Mouse (Mus musculus) layer of hippocampus, adult 8-10 months (tissue): Measurements from ENCODE around the gene Arg2. TPM values are rescaled to one million over a fixed set of nuclear protein-coding genes. Genes with fewer than 3 reads are reported as not detected.
"Not testable (repeated sequence)": the region's sequence is repeated elsewhere in the genome, so short reads cannot be mapped to it uniquely, and the experiment has no call there.

ENCODE experiments used
- DNase-seq, 2 experiments: peaks; one replicate each; pipeline ENCODE4 v3.0.0; 2022; ENCODE audit warnings: low spot score in 2 of 2
- total RNA-seq, 4 experiments: library from RNA; stranded (reverse); gene quantifications; 2 replicates each; pipeline ENCODE4 v1.2.4; 2022

The Arg2 gene
- total RNA-seq, 4 experiments from 2014 or later, result 3.5 to 4.9 (median 3.8) TPM

DNA sequence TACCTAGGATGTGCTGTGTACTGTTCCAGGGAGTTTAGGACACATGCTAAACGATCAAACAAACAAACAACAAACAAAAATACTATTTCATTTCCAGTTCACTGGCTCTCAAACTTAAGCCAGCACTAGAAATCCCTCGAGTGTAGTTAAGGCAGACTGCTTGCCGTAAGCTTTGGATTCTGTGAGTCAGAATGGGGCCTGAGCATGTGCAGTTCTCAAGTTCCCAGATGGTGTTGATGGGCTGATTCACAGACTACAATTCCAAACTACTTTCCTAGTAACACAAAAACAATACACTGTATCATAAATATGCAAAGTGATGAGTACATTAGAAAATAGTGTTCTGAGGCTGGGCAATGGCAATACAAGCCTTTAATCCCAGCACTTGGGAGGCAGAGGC is 39.8 kb downstream of the Arg2 start:
- peak; percentile 36 to 37 for DNase-seq

DNA sequence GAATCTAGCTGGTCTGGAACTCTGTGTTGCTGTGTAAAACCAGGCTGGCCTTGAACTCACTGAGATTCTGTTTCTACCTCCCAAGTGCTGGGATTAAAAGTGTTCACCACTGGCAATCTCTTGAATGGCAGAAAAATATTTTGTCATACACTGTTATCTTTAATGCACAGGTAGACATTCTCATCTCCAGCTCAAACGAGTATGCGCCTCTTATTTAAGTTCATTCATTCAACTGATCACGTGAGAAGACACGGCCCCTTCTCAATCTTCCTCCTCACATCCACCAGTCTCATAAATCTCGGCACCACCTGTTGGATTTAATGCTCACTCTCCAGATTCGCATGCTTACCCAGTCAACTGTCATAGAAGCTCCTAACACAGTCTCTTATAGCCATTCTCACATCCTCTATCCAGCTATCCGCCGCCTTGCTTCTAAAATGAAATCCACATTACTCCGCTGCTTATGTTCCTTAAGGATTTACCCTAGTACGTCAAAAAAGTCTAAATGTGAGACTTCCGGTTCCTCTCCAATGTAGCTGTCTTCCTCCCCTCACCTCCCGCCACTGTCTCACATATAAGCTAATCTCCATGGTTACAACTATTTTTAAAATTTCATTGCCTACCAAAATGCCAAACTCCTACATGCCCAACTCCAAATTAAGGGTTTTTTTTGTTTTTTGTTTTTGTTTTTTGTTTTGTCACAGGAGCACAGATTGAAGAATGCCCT is 40.9 kb downstream of the Arg2 start:
- no peak for DNase-seq

DNA sequence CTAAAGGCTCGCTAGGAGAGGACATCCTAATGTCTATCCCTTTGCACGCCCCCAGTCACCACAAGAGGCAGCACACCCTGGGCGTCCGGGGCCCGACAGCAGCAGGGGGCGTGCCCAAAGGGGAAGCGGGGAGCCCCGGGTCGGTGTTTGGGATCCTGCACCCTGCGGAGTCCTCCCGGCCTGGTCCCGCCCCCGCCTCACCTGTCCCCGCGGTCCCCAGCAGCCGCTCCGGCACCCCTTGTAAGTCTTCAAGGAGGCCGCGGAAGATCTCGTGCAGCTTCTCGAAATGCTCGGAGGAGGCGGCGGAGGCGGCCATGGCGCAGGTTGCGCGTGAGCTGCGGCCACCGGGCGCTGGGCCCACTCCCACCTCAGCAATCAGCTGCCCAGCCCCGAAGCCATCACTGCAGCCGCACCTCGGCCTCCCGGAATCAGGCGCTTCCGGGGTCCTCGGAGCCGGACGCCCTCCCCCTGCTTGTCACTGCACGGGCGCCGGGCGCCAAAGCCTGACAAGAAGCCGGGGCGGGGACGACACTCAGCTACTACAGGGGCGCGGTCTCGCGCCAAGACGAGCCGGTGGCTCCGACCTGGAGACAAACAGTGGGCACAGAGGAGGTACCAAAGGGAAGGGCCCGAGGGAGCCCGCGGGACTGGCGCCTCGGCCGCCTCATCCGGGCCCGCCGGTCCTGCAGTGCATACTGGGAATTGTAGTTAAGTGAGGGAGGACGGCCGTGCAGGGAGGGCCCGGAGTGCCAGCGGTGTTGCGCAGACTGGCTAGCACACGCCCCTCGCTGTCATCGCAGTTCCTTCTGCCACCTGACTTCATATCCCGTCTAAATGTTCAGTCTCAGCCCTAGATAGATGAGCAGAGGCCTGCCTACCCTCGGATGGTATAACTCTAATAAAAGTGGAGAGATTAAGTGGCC is 41.7 kb downstream of the Arg2 start, which contains the start of gene Vti1b:
TSS of gene Vti1b (minus strand) at position 649 of the 923 bp plus-strand sequence.
- peak; percentile 88 to 92 for DNase-seq

DNA sequence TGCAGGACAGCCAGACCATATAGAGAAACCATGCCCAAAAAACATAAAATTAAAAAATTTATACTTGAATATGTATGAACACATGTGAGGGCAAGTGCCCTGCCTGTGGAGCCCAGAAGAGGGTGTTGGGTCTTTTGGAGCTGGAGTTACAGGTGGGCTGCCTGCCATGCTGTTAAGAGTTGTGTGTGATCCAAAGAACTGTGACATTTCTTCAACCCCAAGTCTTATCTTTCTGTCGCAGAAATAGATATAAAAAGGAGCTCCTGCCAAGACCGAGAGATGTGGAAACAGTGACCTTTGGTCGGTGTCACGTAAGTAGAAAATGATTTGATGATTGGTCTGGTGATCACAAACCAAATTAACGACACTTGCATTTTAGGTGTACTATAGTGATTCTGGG is 43.1 kb downstream of the Arg2 start:
- DNase-seq, result no peak

DNA sequence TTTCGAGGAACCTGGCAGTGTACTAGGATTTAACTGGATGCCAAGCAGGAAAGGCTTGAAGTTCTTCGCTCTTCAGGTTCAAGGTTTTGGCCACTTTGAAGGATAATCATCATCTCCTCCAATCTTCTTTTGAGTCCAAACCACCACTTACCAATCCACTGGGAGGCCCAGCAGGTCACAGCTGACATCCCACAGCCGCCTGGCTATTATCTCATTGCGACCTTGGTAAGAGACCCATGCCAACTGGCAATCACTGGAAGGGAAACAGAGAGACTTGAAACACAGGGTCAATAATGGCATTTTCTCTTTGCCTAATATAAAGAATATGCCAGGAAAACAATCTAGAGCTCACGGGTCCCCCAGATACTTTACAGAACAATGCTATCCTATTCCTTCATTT is 45.4 kb downstream of the Arg2 start:
- DNase-seq, result no peak

DNA sequence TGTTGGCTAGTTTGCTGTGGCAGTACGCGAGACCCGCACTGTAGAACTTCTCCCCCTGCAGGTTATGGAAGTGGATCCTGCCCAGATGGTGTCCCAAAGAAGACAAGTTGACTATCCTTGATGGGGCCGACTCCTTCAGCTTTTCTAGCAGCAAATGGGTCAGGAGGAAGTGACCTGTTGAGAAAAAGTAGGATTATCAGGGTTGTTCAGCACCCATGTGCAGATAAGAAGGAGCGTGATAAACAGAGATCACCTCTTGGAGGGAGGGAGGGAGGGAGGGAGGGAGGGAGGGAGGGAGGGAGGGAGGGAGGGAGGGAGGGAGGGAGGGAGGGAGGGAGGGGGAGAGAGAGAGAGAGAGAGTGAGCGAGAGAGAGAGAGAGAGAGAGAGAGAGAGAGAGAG is 54.6 kb downstream of the Arg2 start:
- DNase-seq, result not testable (repeated sequence)

DNA sequence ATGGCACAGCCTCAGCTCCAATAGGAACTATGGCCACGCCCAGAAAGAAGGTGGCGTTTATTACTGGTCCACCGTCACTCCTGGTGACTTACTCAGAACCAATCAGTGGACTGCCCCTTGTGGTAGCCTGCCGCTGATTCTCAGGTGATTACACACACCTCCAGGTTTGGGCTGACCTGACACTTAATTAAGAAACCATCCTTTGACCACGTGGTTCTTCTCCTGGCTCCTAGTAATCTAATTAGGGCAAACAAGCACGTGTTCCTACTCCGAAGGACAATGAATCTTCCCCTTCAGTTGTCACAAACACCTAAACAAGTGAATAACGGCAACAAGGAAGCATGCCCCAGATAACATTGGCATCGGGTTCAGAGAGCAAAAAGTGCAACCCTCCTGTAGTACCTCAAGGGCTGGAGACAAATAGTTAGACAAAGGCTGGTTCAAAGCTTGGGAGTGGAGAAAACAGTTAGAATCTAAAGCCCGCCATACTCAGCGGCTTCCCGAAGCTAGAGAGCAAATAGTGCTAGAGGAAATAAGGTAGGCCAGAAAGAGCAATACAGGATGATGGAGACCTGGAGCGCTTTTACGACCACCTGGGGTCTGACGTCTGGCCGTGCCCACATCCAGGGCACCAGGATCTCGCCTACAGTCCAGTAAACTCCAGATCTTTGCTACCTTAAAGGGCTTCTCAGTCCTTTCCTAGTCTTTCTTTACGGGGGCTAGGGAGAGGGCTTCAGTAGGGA is 60.5 kb downstream of the Arg2 start:
- peak; percentile 48 to 60 for DNase-seq

DNA sequence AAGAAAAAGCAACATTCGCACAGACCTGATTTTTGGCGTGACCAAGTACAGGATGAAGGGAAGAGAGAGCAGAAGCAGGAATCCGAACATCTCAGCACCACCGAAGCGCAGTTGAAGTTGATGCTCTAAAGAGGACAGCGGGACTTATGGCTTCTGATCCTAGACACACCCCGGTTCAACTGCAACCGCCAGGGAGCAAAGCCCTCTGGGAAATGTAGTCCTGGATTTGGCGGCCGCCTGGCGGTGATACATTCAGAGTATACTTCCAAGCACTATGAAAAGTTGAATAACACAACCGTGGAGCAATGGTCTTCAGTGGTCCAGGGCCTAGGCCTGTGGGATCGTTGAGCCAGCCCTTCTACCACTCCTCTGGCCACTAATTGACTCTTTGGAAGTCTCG is 61.1 kb downstream of the Arg2 start:
- peak; percentile 49 to 74 for DNase-seq

DNA sequence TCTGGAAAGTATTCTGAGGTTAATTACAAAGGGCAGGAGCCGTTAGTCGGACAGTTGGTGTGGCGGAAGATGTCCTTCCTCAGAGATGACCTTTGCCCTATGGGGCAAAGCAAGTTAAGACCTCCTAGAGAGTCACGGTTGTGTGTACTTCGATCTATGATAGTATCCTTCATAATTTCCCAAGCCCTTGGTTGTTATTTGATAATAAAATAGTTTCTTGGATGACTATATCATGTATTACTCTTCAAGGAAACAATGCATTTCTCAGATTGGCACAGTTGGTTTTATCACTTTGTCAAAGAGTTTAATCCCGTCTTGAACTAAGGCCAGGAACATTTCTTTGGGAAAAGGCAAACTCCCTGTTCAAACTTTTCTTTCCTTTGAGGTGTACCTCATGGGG is 61.6 kb downstream of the Arg2 start, which contains the start of gene Rdh11:
TSS of gene Rdh11 (minus strand) at position 101 of the 400 bp plus-strand sequence.
- no peak for DNase-seq

DNA sequence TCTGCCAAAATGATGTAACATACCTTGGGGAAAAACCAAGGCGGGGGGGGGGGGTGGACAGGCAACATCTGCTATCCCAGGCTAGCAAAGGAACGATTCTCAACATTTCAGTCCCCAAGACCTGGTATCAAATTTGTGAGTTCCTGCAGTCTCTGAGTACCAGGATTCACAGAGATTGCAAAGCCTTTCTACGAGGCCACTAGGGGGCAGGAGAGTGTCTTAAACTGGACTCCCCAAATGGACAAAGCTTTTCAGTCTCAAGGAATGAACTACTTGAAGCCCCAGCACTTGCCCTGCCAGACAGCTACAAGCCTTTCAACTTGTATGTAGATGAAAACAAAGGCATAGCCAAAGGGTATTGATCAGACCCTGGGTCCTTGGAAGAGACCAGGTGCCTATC is 62.9 kb downstream of the Arg2 start:
- DNase-seq, result peak; percentile 35 to 73

DNA sequence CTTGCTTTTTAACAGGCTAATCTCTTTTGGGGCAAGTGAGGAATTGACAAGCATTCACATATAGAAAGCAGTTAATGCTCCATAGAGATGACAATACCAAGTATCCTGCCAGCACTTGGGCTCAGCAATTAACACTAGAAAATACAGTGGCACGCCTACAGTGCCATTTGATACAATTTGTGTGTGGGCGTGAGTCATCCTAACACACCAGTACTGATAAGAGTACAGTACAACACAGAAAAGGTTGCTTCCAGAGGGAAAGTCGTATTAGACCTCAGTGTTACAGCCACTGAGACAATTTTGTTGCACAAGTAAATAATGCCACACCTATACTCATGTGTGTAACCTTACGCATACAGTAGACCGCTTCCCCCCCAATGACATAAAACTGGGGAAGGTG is 66.5 kb downstream of the Arg2 start:
- peak; percentile 15 to 17 for DNase-seq

DNA sequence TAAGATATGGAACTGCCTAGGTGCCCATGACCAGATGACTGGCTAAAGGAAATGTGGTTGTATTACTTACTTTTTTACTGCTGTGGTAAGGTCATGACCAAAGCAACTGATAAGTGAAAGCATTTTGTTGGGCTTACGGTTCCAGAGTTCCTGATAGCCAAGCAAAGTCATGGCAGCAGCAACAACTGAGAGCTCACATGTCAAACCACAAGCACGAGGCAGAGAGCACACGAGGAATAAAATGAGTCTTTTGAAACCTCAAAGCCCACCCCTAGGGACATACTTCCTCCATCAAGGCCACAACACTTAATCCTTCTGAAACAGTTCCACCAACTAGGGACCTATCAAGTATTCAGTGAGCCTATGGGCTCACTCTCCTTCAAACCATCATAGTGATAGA is 71.3 kb downstream of the Arg2 start:
- DNase-seq, result no peak

Other genes with a start within 250 kb of the Arg2 start
- gene Plek2, start 223.8 kb upstream of the Arg2 start, total RNA-seq, result under 1 TPM in 3 of 4 experiments, not detected in 1; 0.21 to 0.49 (median 0.34) TPM
- 10 to 100 TPM; 26.8 to 32.8 (median 29.8) TPM for gene Tmem229b, start 123.2 kb upstream of the Arg2 start, total RNA-seq
- gene Plekhh1, start 101.6 kb upstream of the Arg2 start, total RNA-seq, result 10 to 100 TPM; 18.4 to 19.5 (median 18.9) TPM
- gene Pigh, start 41.1 kb upstream of the Arg2 start, total RNA-seq, result 10 to 100 TPM in 3 of 4 experiments, 1 to 10 TPM in 1; 9.9 to 12.7 (median 11.0) TPM
- 100 to 1,000 TPM; 161 to 184 (median 167) TPM for gene Vti1b, start 41.9 kb downstream of the Arg2 start, total RNA-seq
- gene Rdh11, start 61.5 kb downstream of the Arg2 start, total RNA-seq, result 10 to 100 TPM; 18.5 to 23.9 (median 22.2) TPM
- 1 to 10 TPM; 2.5 to 3.4 (median 3.2) TPM for gene Rdh12, start 78.1 kb downstream of the Arg2 start, total RNA-seq
- gene Zfyve26, start 165.5 kb downstream of the Arg2 start, total RNA-seq, result 10 to 100 TPM; 33.1 to 45.2 (median 38.6) TPM
- under 1 TPM in 2 of 4 experiments, not detected in 2; 0.17 to 0.34 TPM for gene Rad51b, start 166.5 kb downstream of the Arg2 start, total RNA-seq